ENCODE assay signal across 9 mouse cellular contexts in genomic region chr2:60200667-60201066, GRCm38 (mm10). TPM values are rescaled to one million over a fixed set of nuclear protein-coding genes. Genes with fewer than 3 reads are reported as not detected.
DNase-seq lines count a peak whose midpoint lies in the region; ATAC-seq and TF ChIP-seq lines count a peak whose summit lies in the region.
"Had no signal": no experiment of that assay in that cellular context is flagged by ENCODE, and none has a peak within 500 bp of the region (broad histone marks: within the 10 kb centered on the region; RNA-seq: fewer than 3 reads in every experiment).

No protein-coding gene starts in this region.

- TF ChIP-seq CTCF in kidney, adult 2 months (conservative IDR thresholded peaks at IDR 0.05; ENCODE audit: insufficient read depth, insufficient read length, low read depth, low read length), result peak; percentile 69

- H3K9me3 ChIP-seq in hindbrain, embryonic 10.5 days, result no peaks in the 10 kb centered on the region
- no peaks in the 10 kb centered on the region for H3K9me3 ChIP-seq in hindbrain, embryonic 16.5 days (ENCODE audit: control insufficient read depth, low read length)
- no peaks in the 10 kb centered on the region for H3K9me3 ChIP-seq in ES-E14 (ENCODE audit: control insufficient read depth, insufficient read depth, low read depth, low read length)
- H3K9me3 ChIP-seq: limb, embryonic 12.5 days had no signal

- no peak overlapping the region for H3K27ac ChIP-seq in hindbrain, embryonic 10.5 days
- H3K27ac ChIP-seq in hindbrain, embryonic 16.5 days (ENCODE audit: low read depth, low read length), result no peak overlapping the region
- H3K27ac ChIP-seq in ES-E14 (ENCODE audit: insufficient read depth, low read depth, low read length, poor library complexity, severe bottlenecking), result no peak overlapping the region
- no peak overlapping the region for H3K27ac ChIP-seq in kidney, adult 2 months (ENCODE audit: insufficient read depth, low read depth, low read length)
- H3K27ac ChIP-seq: limb, embryonic 12.5 days had no signal

- H3K9ac ChIP-seq in hindbrain, embryonic 16.5 days (ENCODE audit: low read depth, low read length), result no peak overlapping the region
- H3K9ac ChIP-seq in ES-E14 (ENCODE audit: insufficient read depth, low read depth, low read length, poor library complexity, severe bottlenecking), result no peak overlapping the region
- H3K9ac ChIP-seq: limb, embryonic 12.5 days had no signal

- H3K36me3 ChIP-seq in hindbrain, embryonic 10.5 days, result peaks cover 13% of the 10 kb centered on the region; the same call in 1 of the 2 replicates
- H3K36me3 ChIP-seq in hindbrain, embryonic 16.5 days (ENCODE audit: control insufficient read depth, insufficient read depth, low read length), result peaks cover 5% of the 10 kb centered on the region; the same call in 1 of the 2 replicates
- no peaks in the 10 kb centered on the region for H3K36me3 ChIP-seq in ES-E14 (ENCODE audit: control insufficient read depth, insufficient read depth, low read length, poor library complexity, severe bottlenecking)
- no peaks in the 10 kb centered on the region for H3K36me3 ChIP-seq in kidney, adult 2 months (ENCODE audit: control insufficient read depth, insufficient read depth, low read length)

- TF ChIP-seq POLR2A in kidney, adult 2 months (IDR thresholded peaks at IDR 0.05; ENCODE audit: low read depth, low read length), result no peak

- DNase-seq in hindbrain, embryonic 10.5 days (ENCODE audit: low spot score), result peak; percentile 59
- DNase-seq in 3134 (ENCODE audit: extremely low read depth, insufficient read length, low spot score), result peak; percentile 19
- peak; percentile 63 for DNase-seq in ES-E14 (ENCODE audit: low read depth, low spot score)
- DNase-seq in embryo, embryonic 11 days, result peak; percentile 74
- DNase-seq in kidney, adult 2 months, result peak; percentile 63
- DNase-seq in thymus, postnatal 25 days, result peak; percentile 68

- no peaks in the 10 kb centered on the region for H3K4me1 ChIP-seq in hindbrain, embryonic 10.5 days (replicated peaks)
- no peaks in the 10 kb centered on the region for H3K4me1 ChIP-seq in hindbrain, embryonic 16.5 days (ENCODE audit: control insufficient read depth, insufficient read depth, low read depth, low read length)
- peaks cover 0 to 2% of the 10 kb centered on the region in 2 experiments; a peak in 1 of 4 replicates for H3K4me1 ChIP-seq in ES-E14 (ENCODE audit: control insufficient read depth in 2 of 2, insufficient read depth in 2 of 2, low read length in 2 of 2, poor library complexity in 1 of 2)
- H3K4me1 ChIP-seq in kidney, adult 2 months (ENCODE audit: control insufficient read depth, insufficient read depth, low read length), result no peaks in the 10 kb centered on the region

- H3K4me3 ChIP-seq in hindbrain, embryonic 10.5 days, result no peak overlapping the region
- H3K4me3 ChIP-seq in hindbrain, embryonic 16.5 days (ENCODE audit: low read length), result no peak overlapping the region
- no peak overlapping the region for H3K4me3 ChIP-seq in ES-E14 (ENCODE audit: insufficient read depth in 1 of 2, low read depth in 1 of 2, low read length in 2 of 2, poor library complexity in 1 of 2, severe bottlenecking in 1 of 2)
- H3K4me3 ChIP-seq in kidney, adult 2 months (ENCODE audit: insufficient read depth, low read depth, low read length), result no peak overlapping the region
- H3K4me3 ChIP-seq: limb, embryonic 12.5 days had no signal

- H3K27me3 ChIP-seq in hindbrain, embryonic 10.5 days (ENCODE audit: insufficient read depth, poor library complexity, severe bottlenecking), result no peaks in the 10 kb centered on the region
- H3K27me3 ChIP-seq in hindbrain, embryonic 16.5 days (replicated peaks; ENCODE audit: control insufficient read depth, insufficient read depth, low read length), result no peaks in the 10 kb centered on the region
- no peaks in the 10 kb centered on the region for H3K27me3 ChIP-seq in kidney, adult 2 months (replicated peaks; ENCODE audit: control insufficient read depth, insufficient read depth, low read length)
- H3K27me3 ChIP-seq: limb, embryonic 12.5 days had no signal

- in situ Hi-C loops in ES-E14 (cut with MboI; ENCODE audit: low sequenced_read_pairs in 2 of 2, unreplicated experiment in 2 of 2), result no loop called here

- 52% methylated on average over 8 of the region's 8 CpGs for WGBS in hindbrain, embryonic 10.5 days
- 59% methylated on average over 8 of the region's 8 CpGs for WGBS in hindbrain, embryonic 16.5 days
- 72% methylated on average over 8 of the region's 8 CpGs for WGBS in kidney, adult 2 months

- H3K4me2 ChIP-seq in hindbrain, embryonic 16.5 days (ENCODE audit: low read length), result no peak overlapping the region
- H3K4me2 ChIP-seq: limb, embryonic 12.5 days had no signal

- ATAC-seq in hindbrain, embryonic 16.5 days, result no peak
- peak; percentile 63 for ATAC-seq in megakaryocyte progenitor cell, adult 5-6 weeks (replicated peaks; ENCODE audit: poor library complexity)

TF ChIP-seq in ES-E14, 5 proteins besides CTCF, POLR2A, EP300 and RAD21:
- TF ChIP-seq ZC3H11A (IDR thresholded peaks at IDR 0.05; ENCODE audit: borderline replicate concordance, low read depth, low read length), result peak; percentile 41; the same call in 1 of the 2 replicates
- TF ChIP-seq ZNF384 (IDR thresholded peaks at IDR 0.05; ENCODE audit: low read depth, low read length), result no peak
TF ChIP-seq in ES-E14: peak in this region for 1.

RNA-seq across cellular contexts. Expression of gene Baz2b, which starts 9.0 kb away (rescaled TPM):
- 63.4 and 70.5 TPM in 2 replicates for polyA plus RNA-seq in hindbrain, embryonic 10.5 days (2016; fragmentation: Nextera tagmentation; extraction: Ambion mirVana)
- 72.2 and 72.8 TPM in 2 replicates for polyA plus RNA-seq in hindbrain, embryonic 16.5 days (2015; fragmentation: Nextera tagmentation; extraction: Ambion mirVana)
- 22.0 and 26.8 TPM in 2 replicates for total RNA-seq in ES-E14 (2012; rRNA removed)
- polyA plus RNA-seq in kidney, adult 2 months (2012; rRNA removed), result 15.0 and 16.5 TPM in 2 replicates
- 59.4 and 70.1 TPM in 2 replicates for total RNA-seq in megakaryocyte progenitor cell, adult 5-6 weeks (2015)
- total RNA-seq in megakaryocyte progenitor cell, adult 5-6 weeks (2017), result 95.7 and 107 TPM in 2 replicates

RNA-seq across cellular contexts. Expression of gene March7, which starts 9.0 kb away (rescaled TPM):
- 56.9 and 67.3 TPM in 2 replicates for polyA plus RNA-seq in hindbrain, embryonic 10.5 days (2016; fragmentation: Nextera tagmentation; extraction: Ambion mirVana)
- 84.4 TPM in 2 replicates for polyA plus RNA-seq in hindbrain, embryonic 16.5 days (2015; fragmentation: Nextera tagmentation; extraction: Ambion mirVana)
- total RNA-seq in ES-E14 (2012; rRNA removed), result 72.8 and 97.8 TPM in 2 replicates
- polyA plus RNA-seq in kidney, adult 2 months (2012; rRNA removed), result 8.1 and 10.7 TPM in 2 replicates
- 63.5 and 73.5 TPM in 2 replicates for total RNA-seq in megakaryocyte progenitor cell, adult 5-6 weeks (2015)
- total RNA-seq in megakaryocyte progenitor cell, adult 5-6 weeks (2017), result 55.4 and 65.6 TPM in 2 replicates

Comparison
In these comparisons a context has a peak if more than half of its experiments do, and no peak if none do; other contexts are left out.
1. DNase-seq: peak in every context shown above with its lines; median percentile 74 in embryo, embryonic 11 days; 68 in thymus, postnatal 25 days; 63 in ES-E14; 63 in kidney, adult 2 months; 59 in hindbrain, embryonic 10.5 days; 19 in 3134.